Comparison of ENCODE assay signal across 8 mouse cellular contexts in the genomic region with DNA sequence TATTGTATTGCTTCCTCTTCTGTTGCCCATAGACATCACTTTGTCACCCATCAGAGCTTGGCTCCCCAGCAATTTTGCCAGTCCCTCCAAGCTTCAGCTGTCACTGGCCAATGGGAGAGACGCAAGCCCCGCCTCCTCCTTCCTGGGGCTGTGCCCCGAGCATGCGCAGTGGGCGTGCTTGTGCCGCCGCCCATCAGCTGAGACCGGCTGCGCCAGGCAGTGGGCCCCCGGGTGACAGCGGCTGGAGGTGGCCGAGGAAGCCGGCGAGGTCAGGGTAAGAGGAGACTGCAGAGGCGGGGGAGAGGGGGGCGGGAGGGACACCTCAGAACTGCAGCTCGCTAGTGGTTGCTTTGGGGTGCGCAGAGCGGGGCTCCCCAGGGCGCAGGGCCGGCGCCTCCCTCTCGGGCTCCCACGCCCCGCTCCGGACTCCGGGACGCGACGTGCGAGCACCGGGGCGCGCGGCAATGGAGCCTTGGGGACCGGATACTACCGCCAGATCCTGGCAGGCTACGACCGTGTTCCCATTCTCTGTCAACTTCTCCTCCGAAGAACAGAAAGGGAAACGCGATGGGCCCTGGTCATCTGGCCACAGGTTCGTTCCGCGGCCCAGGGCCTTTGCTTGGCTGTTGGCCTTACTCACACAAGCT. TPM values are rescaled to one million over a fixed set of nuclear protein-coding genes. Genes with fewer than 3 reads are reported as not detected.
A peak's percentile ranks its signal among the peaks of the same experiment; 100 is the strongest.
DNase-seq lines count a peak whose midpoint lies in the region; ATAC-seq and TF ChIP-seq lines count a peak whose summit lies in the region.

Stx7 (plus strand) TSS at position 168 of the 647 bp plus-strand sequence.

- WGBS in hindbrain, embryonic 10.5 days: under 1% methylated on average over 44 of the region's 45 CpGs
- under 1% methylated on average over 43 of the region's 45 CpGs for WGBS in lung, postnatal 0 days

- peak within 1 kb of the TSS; percentile 90 for H3K4me3 ChIP-seq in hindbrain, embryonic 10.5 days
- peak within 1 kb of the TSS; percentile 63 for H3K4me3 ChIP-seq in lung, postnatal 0 days (ENCODE audit: low read depth, low read length)

- no peak for TF ChIP-seq CTCF in lung, postnatal 0 days (IDR thresholded peaks at IDR 0.05)

- H3K4me2 ChIP-seq in lung, postnatal 0 days (replicated peaks; ENCODE audit: low read depth, low read length): peak within 1 kb of the TSS; percentile 59

- H3K4me1 ChIP-seq in hindbrain, embryonic 10.5 days (replicated peaks): peaks cover 14% of the 10 kb centered on the region
- H3K4me1 ChIP-seq in lung, postnatal 0 days (ENCODE audit: insufficient read depth, low read depth, low read length): 0 out of 2 replicates have a peak, but pooled peaks cover 4% of the 10 kb centered on the region

- H3K27me3 ChIP-seq in hindbrain, embryonic 10.5 days (ENCODE audit: insufficient read depth, poor library complexity, severe bottlenecking): no peaks in the 10 kb centered on the region
- H3K27me3 ChIP-seq in lung, postnatal 0 days (replicated peaks; ENCODE audit: insufficient read depth, low read length): no peaks in the 10 kb centered on the region

- H3K27ac ChIP-seq in hindbrain, embryonic 10.5 days: peak within 1 kb of the TSS; percentile 90
- peak within 1 kb of the TSS; percentile 80 for H3K27ac ChIP-seq in lung, postnatal 0 days (ENCODE audit: low read length)

- TF ChIP-seq EP300 in lung, postnatal 0 days (IDR thresholded peaks at IDR 0.05): no peak

- 0 out of 2 replicates have a peak, but pooled peaks cover 5% of the 10 kb centered on the region for H3K36me3 ChIP-seq in hindbrain, embryonic 10.5 days
- no peaks in the 10 kb centered on the region for H3K36me3 ChIP-seq in lung, postnatal 0 days (ENCODE audit: insufficient read depth, low read length)

- H3K9me3 ChIP-seq in hindbrain, embryonic 10.5 days: no peaks in the 10 kb centered on the region
- H3K9me3 ChIP-seq in lung, postnatal 0 days (ENCODE audit: low read length): no peaks in the 10 kb centered on the region

- peak within 1 kb of the TSS; percentile 62 for H3K9ac ChIP-seq in lung, postnatal 0 days (replicated peaks; ENCODE audit: low read depth)

- peak; percentile 98 for ATAC-seq in frontal cortex, adult (ENCODE audit: low TSS enrichment)
- ATAC-seq in lung, postnatal 0 days: peak; percentile 99

- peak; percentile 92 for DNase-seq in MEL-GATA-1-ER (ENCODE audit: extremely low read depth, low read depth)
- DNase-seq in cerebellum, adult 8-10 months: peak; percentile 91
- peak; percentile 92 for DNase-seq in hindbrain, embryonic 10.5 days (ENCODE audit: low spot score)
- DNase-seq in layer of hippocampus, adult 9-11 months: peak; percentile 96
- peak; percentile 98 for DNase-seq in lung, postnatal 0 days (ENCODE audit: low spot score)
- peak; percentile 86 for DNase-seq in ovary, postnatal 14 days (ENCODE audit: low spot score)
- DNase-seq in thymus, postnatal 14 days: peak; percentile 95

RNA-seq across cellular contexts. Expression of gene Stx7, which starts in this region (rescaled TPM):
- 63.8 and 87.5 TPM in 2 replicates for polyA plus RNA-seq in hindbrain, embryonic 10.5 days (2016; fragmentation: Nextera tagmentation; extraction: Ambion mirVana)
- polyA plus RNA-seq in lung, postnatal 0 days (2015; fragmentation: Nextera tagmentation; extraction: Ambion mirVana): 128 and 141 TPM in 2 replicates

Comparison
In these comparisons a context has a peak if more than half of its experiments do, and no peak if none do; other contexts are left out.
1. Peak in every context shown above with its lines: DNase-seq, ATAC-seq, H3K4me3 ChIP-seq and H3K27ac ChIP-seq.